Mouse (Mus musculus): Measurements from ENCODE around the gene 4930590J08Rik. TPM values are rescaled to one million over a fixed set of nuclear protein-coding genes. Genes with fewer than 3 reads are reported as not detected.

Gene 4930590J08Rik
- polyA plus RNA-seq, 1 experiment from 2014 or later, result 0.72 TPM

DNA sequence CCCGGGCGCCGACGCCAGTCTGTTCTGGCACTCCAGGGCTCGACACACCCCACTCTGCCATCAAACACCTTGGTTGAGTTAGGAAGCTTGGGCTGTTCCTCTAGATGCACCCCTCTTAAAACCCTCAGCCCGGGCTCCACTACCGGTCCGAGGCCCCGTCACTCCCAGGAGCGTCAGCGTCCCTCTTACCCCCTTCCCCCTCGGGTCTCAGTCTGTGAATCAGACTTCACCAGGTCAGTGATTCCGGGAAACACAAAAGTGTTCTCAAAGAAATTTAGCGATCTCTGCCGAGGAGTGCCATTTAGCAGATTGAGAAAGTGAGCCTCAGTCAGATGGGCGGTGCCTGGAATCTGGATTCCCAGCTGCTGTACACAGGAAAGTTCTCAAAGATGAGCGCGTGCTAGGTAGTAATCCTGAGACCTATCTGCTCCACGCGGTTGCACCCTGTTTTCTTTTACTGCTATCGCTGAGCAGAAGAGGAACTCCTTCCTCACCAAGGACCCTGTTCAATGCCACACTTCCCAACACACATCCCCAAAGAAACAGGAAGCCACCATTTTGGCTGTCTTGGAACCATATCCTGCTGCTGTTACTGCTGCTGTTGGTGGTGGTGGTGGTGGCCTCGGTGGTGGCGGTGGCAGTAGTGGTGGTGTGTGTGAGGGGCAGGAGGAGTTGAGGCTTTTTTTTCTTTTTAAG, 76.8 kb downstream of the 4930590J08Rik start:
- H3K27me3 ChIP-seq (ENCODE audit: control insufficient read depth, insufficient read depth, low read length), result peaks cover 37% of the 10 kb centered on the region
- peak overlapping the region; percentile 79 for H3K9ac ChIP-seq (ENCODE audit: low read length)
- H3K4me2 ChIP-seq (ENCODE audit: low read length), result peak overlapping the region; percentile 93
- 6% methylated on average over 23 of the region's 23 CpGs for WGBS
- peak overlapping the region; percentile 56 to 71 for H3K27ac ChIP-seq (replicated peaks in 1 of 2; ENCODE audit: control insufficient read depth in 1 of 2, insufficient read depth in 1 of 2, low read depth in 2 of 2, low read length in 2 of 2)
- H3K36me3 ChIP-seq (ENCODE audit: control insufficient read depth, insufficient read depth, low read length), result no peaks in the 10 kb centered on the region
- ATAC-seq (ENCODE audit: insufficient number of reproducible peaks, insufficient read depth, low FRiP score, low read depth), result no peak
- no peaks in the 10 kb centered on the region for H3K9me3 ChIP-seq (ENCODE audit: control insufficient read depth, low read length)
- H3K4me3 ChIP-seq (ENCODE audit: control insufficient read depth in 1 of 2, insufficient read depth in 1 of 2, low read depth in 1 of 2, low read length in 2 of 2), result peak overlapping the region; percentile 65
- H3K4me1 ChIP-seq (ENCODE audit: control insufficient read depth in 2 of 2, insufficient read depth in 2 of 2, low read length in 2 of 2), result peaks cover 3 to 11% of the 10 kb centered on the region in 2 experiments; a peak in 2 of 4 replicates

DNA sequence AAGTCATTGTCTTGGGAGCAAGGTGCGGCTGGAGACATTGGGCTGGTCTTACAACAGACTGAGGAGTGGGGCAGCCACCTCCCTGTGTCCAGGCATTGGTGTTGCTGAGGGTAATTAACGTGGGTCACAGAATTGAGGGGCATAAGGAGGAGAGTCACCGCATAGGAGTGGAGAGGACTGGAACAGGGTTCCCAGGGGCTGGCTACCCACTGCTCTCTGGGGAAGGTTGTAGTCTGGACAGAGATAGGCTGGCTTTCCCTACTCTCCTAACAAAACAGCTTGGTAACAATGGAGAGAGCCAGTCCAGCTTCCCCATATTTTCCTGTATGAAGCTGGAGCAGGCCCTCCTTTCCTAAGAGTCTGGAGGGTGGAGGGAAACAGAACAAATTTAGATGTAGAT, 77.4 kb downstream of the 4930590J08Rik start:
- 63% methylated on average over 3 of the region's 3 CpGs for WGBS
- Histone ChIP-seq H3K9me3 (ENCODE audit: control insufficient read depth, low read length) (no peaks in the 10 kb centered on the region), H3K4me3 (ENCODE audit: control insufficient read depth in 1 of 2, insufficient read depth in 1 of 2, low read depth in 1 of 2, low read length in 2 of 2) (peak overlapping the region; percentile 65), H3K9ac (ENCODE audit: low read length) (peak overlapping the region; percentile 79), H3K36me3 (ENCODE audit: control insufficient read depth, insufficient read depth, low read length) (no peaks in the 10 kb centered on the region), H3K27ac (replicated peaks in 1 of 2; ENCODE audit: control insufficient read depth in 1 of 2, insufficient read depth in 1 of 2, low read depth in 2 of 2, low read length in 2 of 2) (peak overlapping the region; percentile 56 to 71), H3K4me1 (ENCODE audit: control insufficient read depth in 2 of 2, insufficient read depth in 2 of 2, low read length in 2 of 2) (peaks cover 3 to 11% of the 10 kb centered on the region in 2 experiments; a peak in 2 of 4 replicates), H3K4me2 (ENCODE audit: low read length) (peak overlapping the region; percentile 93), H3K27me3 (ENCODE audit: control insufficient read depth, insufficient read depth, low read length) (peaks cover 37% of the 10 kb centered on the region)
- ATAC-seq (ENCODE audit: insufficient number of reproducible peaks, insufficient read depth, low FRiP score, low read depth), result no peak

DNA sequence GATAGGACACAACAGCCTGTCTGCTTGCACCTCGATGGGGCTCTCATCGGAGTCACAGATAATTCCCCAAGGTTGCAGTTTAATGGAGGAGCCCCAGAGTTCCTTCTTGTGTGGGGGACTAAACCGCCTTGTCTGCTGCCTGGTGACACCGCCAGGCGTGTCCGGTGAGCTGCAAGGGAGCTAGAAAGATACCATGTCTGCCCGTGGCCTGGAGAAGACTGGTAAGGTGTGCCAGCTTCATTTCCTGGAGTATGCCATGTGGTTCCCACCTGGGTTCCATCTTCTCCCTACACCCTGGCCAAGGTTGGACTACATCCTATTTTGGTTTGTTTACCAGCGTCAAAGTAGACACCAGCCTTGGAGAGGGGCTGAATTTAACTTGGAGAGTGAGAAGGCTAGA, 87.5 kb downstream of the 4930590J08Rik start:
- WGBS, result 88% methylated on average over 8 of the region's 8 CpGs

DNA sequence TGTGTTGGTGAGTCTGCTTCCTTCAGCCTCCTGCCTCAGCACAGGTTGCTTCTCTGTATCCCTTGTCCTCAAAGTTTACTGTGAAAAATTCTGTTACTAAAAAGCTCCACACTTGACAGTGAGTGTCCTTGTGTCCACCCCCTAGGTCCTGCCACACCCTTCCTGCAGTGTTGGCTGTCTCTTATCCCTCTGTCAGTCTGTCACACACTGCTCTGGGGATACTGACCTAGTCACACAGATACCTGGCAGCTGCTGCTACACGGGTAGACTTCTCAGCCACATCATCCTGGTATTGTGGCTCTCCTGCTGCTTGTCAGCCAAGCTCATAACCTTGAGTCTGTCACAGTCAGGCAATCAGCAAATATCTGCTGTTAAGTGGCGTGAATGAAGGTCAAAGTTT, 90.2 kb downstream of the 4930590J08Rik start:
- no peak for ATAC-seq (ENCODE audit: insufficient number of reproducible peaks, insufficient read depth, low FRiP score, low read depth)

More for the DNA sequence above, 87.5 kb downstream of the 4930590J08Rik start:
- H3K9me3 ChIP-seq (ENCODE audit: control insufficient read depth, low read length), result no peaks in the 10 kb centered on the region
- no peak for ATAC-seq (ENCODE audit: insufficient number of reproducible peaks, insufficient read depth, low FRiP score, low read depth)
- no peak overlapping the region for H3K27ac ChIP-seq (replicated peaks in 1 of 2; ENCODE audit: control insufficient read depth in 1 of 2, insufficient read depth in 1 of 2, low read depth in 2 of 2, low read length in 2 of 2)
- H3K4me3 ChIP-seq (ENCODE audit: control insufficient read depth in 1 of 2, insufficient read depth in 1 of 2, low read depth in 1 of 2, low read length in 2 of 2), result no peak overlapping the region
- no peaks in the 10 kb centered on the region; a peak in 1 of 4 replicates for H3K4me1 ChIP-seq (ENCODE audit: control insufficient read depth in 2 of 2, insufficient read depth in 2 of 2, low read length in 2 of 2)
- no peak overlapping the region for H3K4me2 ChIP-seq (ENCODE audit: low read length)
- no peak overlapping the region for H3K9ac ChIP-seq (ENCODE audit: low read length)
- H3K27me3 ChIP-seq (ENCODE audit: control insufficient read depth, insufficient read depth, low read length), result no peaks in the 10 kb centered on the region; the same call in 1 of the 2 replicates
- H3K36me3 ChIP-seq (ENCODE audit: control insufficient read depth, insufficient read depth, low read length), result peaks cover 15% of the 10 kb centered on the region

DNA sequence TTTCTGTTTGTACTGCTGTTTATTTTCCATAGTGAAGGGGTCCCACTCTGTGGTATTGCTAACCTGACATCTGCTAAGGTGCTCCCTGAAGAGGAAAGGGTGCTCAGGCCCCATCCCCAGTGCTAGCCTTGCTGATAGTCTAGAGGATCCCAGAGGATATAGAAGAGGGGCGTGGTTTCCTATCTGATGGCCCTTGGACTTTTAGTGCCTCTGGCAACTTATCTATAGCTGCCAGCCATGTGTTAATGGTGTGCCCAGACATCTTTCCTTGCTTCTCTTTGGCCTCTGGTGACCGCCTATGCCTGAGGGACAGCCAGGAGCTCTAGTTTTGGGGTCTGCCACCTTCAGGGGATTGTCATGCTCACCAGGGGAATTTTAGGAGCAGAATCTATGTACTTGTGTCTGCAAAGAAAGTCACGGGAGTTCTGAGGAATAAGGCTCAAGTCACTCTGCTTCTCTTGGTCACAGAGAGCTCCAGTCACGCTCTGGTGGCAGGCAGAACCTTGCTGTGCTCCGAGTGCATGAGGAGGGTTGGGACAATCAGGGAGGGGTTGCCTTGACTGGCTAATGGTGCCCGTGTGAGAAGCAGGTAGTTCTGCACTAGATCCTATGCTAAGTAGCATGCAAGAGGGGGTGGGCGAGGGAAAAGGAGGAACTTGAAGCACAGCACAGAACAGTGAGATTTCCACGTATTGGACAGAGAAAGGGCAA, 91.3 kb downstream of the 4930590J08Rik start:
- WGBS, result 60% methylated on average over 8 of the region's 8 CpGs
- no peaks in the 10 kb centered on the region; the same call in 1 of the 2 replicates for H3K27me3 ChIP-seq (ENCODE audit: control insufficient read depth, insufficient read depth, low read length)
- no peak for ATAC-seq (ENCODE audit: insufficient number of reproducible peaks, insufficient read depth, low FRiP score, low read depth)

More for the DNA sequence above, 90.2 kb downstream of the 4930590J08Rik start:
- Histone ChIP-seq H3K27me3 (ENCODE audit: control insufficient read depth, insufficient read depth, low read length) (no peaks in the 10 kb centered on the region; the same call in 1 of the 2 replicates), H3K4me1 (ENCODE audit: control insufficient read depth in 2 of 2, insufficient read depth in 2 of 2, low read length in 2 of 2) (no peaks in the 10 kb centered on the region; a peak in 1 of 4 replicates), H3K4me2 (ENCODE audit: low read length) (no peak overlapping the region), H3K9ac (ENCODE audit: low read length) (no peak overlapping the region), H3K9me3 (ENCODE audit: control insufficient read depth, low read length) (no peaks in the 10 kb centered on the region), H3K27ac (replicated peaks in 1 of 2; ENCODE audit: control insufficient read depth in 1 of 2, insufficient read depth in 1 of 2, low read depth in 2 of 2, low read length in 2 of 2) (no peak overlapping the region), H3K36me3 (ENCODE audit: control insufficient read depth, insufficient read depth, low read length) (peaks cover 7% of the 10 kb centered on the region), H3K4me3 (ENCODE audit: control insufficient read depth in 1 of 2, insufficient read depth in 1 of 2, low read depth in 1 of 2, low read length in 2 of 2) (no peak overlapping the region)
- 55% methylated on average over 2 of the region's 2 CpGs for WGBS

DNA sequence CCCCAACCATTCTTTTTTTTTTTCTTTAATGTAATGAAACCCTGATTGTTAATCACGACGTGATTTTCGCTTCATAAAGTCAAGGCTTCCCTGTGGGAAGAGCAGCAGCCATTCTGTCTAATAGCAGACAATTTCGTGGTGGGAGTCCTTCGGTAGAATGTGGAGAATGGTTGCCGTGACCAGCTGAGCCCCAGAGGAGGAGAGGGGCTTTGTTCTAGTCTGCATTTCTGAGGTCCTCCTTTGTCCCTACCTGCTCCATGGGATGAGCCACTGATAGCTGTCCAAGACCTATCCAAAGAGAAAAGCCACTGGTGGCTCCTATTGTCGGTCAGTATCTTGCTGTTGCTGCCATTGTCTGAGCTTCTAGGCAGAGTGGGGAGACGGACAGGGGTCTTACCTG, 93.5 kb downstream of the 4930590J08Rik start:
- H3K36me3 ChIP-seq (ENCODE audit: control insufficient read depth, insufficient read depth, low read length), result no peaks in the 10 kb centered on the region
- 79% methylated on average over 8 of the region's 8 CpGs for WGBS

More for the DNA sequence above, 91.3 kb downstream of the 4930590J08Rik start:
- H3K27ac ChIP-seq (replicated peaks in 1 of 2; ENCODE audit: control insufficient read depth in 1 of 2, insufficient read depth in 1 of 2, low read depth in 2 of 2, low read length in 2 of 2), result no peak overlapping the region
- no peak overlapping the region for H3K9ac ChIP-seq (ENCODE audit: low read length)
- no peak overlapping the region for H3K4me2 ChIP-seq (ENCODE audit: low read length)
- no peak overlapping the region for H3K4me3 ChIP-seq (ENCODE audit: control insufficient read depth in 1 of 2, insufficient read depth in 1 of 2, low read depth in 1 of 2, low read length in 2 of 2)
- H3K9me3 ChIP-seq (ENCODE audit: control insufficient read depth, low read length), result no peaks in the 10 kb centered on the region
- peaks cover 6% of the 10 kb centered on the region; the same call in 1 of the 2 replicates for H3K36me3 ChIP-seq (ENCODE audit: control insufficient read depth, insufficient read depth, low read length)
- H3K4me1 ChIP-seq (ENCODE audit: control insufficient read depth in 2 of 2, insufficient read depth in 2 of 2, low read length in 2 of 2), result no peaks in the 10 kb centered on the region; a peak in 1 of 4 replicates

More for the DNA sequence above, 93.5 kb downstream of the 4930590J08Rik start:
- no peaks in the 10 kb centered on the region; the same call in 1 of the 2 replicates for H3K27me3 ChIP-seq (ENCODE audit: control insufficient read depth, insufficient read depth, low read length)
- ATAC-seq (ENCODE audit: insufficient number of reproducible peaks, insufficient read depth, low FRiP score, low read depth), result no peak
- no peak overlapping the region for H3K27ac ChIP-seq (replicated peaks in 1 of 2; ENCODE audit: control insufficient read depth in 1 of 2, insufficient read depth in 1 of 2, low read depth in 2 of 2, low read length in 2 of 2)
- H3K9me3 ChIP-seq (ENCODE audit: control insufficient read depth, low read length), result no peaks in the 10 kb centered on the region
- H3K4me3 ChIP-seq (ENCODE audit: control insufficient read depth in 1 of 2, insufficient read depth in 1 of 2, low read depth in 1 of 2, low read length in 2 of 2), result no peak overlapping the region
- no peaks in the 10 kb centered on the region; a peak in 1 of 4 replicates for H3K4me1 ChIP-seq (ENCODE audit: control insufficient read depth in 2 of 2, insufficient read depth in 2 of 2, low read length in 2 of 2)
- no peak overlapping the region for H3K4me2 ChIP-seq (ENCODE audit: low read length)
- no peak overlapping the region for H3K9ac ChIP-seq (ENCODE audit: low read length)
